Mouse (Mus musculus): ENCODE measurements around the gene Clybl. TPM values are rescaled to one million over a fixed set of nuclear protein-coding genes. Genes with fewer than 3 reads are reported as not detected.

The Clybl gene
- polyA plus RNA-seq, 1 experiment from 2014 or later = 23.9 TPM

GRCm38 (mm10) chr14:122330136-122330535, 148.6 kb downstream of the Clybl start:
- ATAC-seq = no peak
- 62% methylated on average over 9 of the region's 9 CpGs for WGBS
- H3K36me3 ChIP-seq = no peaks in the 10 kb centered on the region

DNA sequence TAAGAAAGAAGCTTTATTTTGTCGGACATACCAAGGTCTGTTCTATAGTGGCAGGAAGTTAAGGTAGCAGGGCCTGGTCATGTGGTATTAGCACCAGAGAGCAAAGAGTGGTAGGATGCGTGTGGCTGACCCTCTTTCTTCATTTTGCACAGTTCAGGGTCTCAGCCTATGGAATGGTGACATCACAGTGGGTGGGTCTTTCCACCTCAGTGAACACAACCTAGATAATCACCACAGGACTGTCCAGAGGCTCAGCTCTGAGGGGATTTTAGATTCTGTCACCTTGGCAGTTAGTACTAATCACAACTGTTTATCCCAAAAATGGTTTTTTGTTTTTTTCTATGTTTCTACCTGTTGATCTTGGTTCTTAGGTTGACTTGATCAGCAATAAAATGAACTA, 149.2 kb downstream of the Clybl start:
- WGBS = 74% methylated on average over 2 of the region's 2 CpGs
- Histone ChIP-seq H3K9ac (replicated peaks) (no peak overlapping the region), H3K4me1 (replicated peaks) (no peaks in the 10 kb centered on the region; the same call in 1 of the 2 replicates), H3K27ac (no peak overlapping the region), H3K4me3 (replicated peaks) (no peak overlapping the region), H3K9me3 (no peaks in the 10 kb centered on the region), H3K4me2 (replicated peaks) (no peak overlapping the region), H3K36me3 (no peaks in the 10 kb centered on the region), H3K27me3 (0 out of 2 replicates have a peak, but pooled peaks cover 8% of the 10 kb centered on the region)
- ATAC-seq = no peak

More at GRCm38 (mm10) chr14:122330136-122330535, 148.6 kb downstream of the Clybl start:
- Histone ChIP-seq H3K27ac (no peak overlapping the region), H3K27me3 (0 out of 2 replicates have a peak, but pooled peaks cover 8% of the 10 kb centered on the region), H3K9me3 (no peaks in the 10 kb centered on the region), H3K4me1 (replicated peaks) (peaks cover 2% of the 10 kb centered on the region), H3K4me2 (replicated peaks) (no peak overlapping the region), H3K4me3 (replicated peaks) (no peak overlapping the region), H3K9ac (replicated peaks) (no peak overlapping the region)

DNA sequence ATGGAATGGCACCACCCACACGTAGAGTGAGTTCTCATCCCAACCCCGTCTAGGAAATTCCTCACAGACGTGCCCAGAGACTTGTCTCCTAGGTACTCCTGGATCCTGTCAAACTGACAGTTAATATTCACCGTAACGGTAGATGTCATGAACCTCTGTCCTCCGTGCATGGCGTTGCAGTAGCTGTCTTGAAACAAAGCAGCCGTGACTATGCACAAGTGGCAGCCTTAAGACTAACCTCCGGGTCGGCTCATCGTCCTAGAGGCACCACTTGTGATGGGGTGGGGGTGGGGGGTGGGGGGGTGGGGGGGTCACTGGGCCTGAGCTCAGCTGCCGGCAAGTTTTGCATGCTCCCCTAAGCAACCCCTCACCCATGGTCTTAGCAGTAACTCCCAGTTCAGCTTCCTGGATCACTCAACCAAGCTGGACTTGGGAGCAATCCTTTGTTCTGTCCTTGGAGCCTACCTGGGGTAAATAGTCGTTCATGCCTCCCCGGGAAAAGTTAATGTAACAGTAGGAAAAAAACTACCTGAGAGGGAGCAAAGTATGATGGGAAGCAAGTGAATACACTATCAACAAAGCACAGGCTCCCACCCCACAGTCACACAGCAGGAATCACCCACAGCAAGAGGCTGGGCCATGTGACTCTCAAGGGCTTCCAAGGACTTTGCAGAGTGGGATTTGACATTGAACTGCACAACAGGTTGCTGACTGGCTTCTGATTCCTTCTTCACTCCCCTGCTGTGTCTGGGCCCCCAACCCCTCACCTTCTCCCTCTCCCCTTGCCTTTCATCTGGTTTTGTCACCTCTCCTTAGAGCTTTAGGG, 150.3 kb downstream of the Clybl start:
- Histone ChIP-seq H3K4me3 (replicated peaks) (no peak overlapping the region), H3K4me2 (replicated peaks) (no peak overlapping the region), H3K9me3 (no peaks in the 10 kb centered on the region), H3K27ac (no peak overlapping the region), H3K9ac (replicated peaks) (no peak overlapping the region), H3K36me3 (no peaks in the 10 kb centered on the region), H3K4me1 (replicated peaks) (no peaks in the 10 kb centered on the region; the same call in 1 of the 2 replicates), H3K27me3 (0 out of 2 replicates have a peak, but pooled peaks cover 8% of the 10 kb centered on the region)
- WGBS = 54% methylated on average over 14 of the region's 14 CpGs
- ATAC-seq = 0 out of 2 replicates have a peak, but pooled peaks have one; percentile 24

GRCm38 (mm10) chr14:122336957-122337356, 155.5 kb downstream of the Clybl start:
- no peaks in the 10 kb centered on the region for H3K9me3 ChIP-seq
- no peak overlapping the region for H3K4me2 ChIP-seq (replicated peaks)
- 0 out of 2 replicates have a peak, but pooled peaks cover 2% of the 10 kb centered on the region for H3K27me3 ChIP-seq
- no peak for ATAC-seq
- H3K9ac ChIP-seq (replicated peaks) = no peak overlapping the region
- no peak overlapping the region for H3K27ac ChIP-seq
- H3K36me3 ChIP-seq = no peaks in the 10 kb centered on the region
- H3K4me3 ChIP-seq (replicated peaks) = no peak overlapping the region
- no peaks in the 10 kb centered on the region; the same call in 1 of the 2 replicates for H3K4me1 ChIP-seq (replicated peaks)
- 75% methylated on average over 4 of the region's 4 CpGs for WGBS

DNA sequence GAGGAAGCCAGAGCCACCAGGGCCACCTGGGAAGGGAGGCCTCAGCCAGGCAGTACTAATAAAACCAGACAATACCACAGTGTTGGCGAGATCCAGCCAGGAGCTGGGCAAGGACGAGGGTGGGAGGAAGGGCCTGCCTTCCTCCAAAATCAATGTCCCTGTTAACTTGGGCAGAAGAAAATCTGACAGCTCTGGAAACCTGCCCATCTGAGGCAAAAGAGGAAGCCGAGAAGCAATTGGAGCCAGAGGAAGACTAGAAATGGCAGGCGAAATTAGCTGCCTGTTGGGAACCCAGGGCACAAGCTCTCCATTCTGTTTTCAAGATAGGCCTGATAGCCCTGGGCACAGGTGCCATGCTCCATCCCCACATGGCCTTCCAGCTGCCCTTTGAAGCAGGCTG, 157.3 kb downstream of the Clybl start:
- no peak overlapping the region for H3K27ac ChIP-seq
- ATAC-seq = no peak
- no peak overlapping the region for H3K4me3 ChIP-seq (replicated peaks)
- no peak overlapping the region for H3K4me2 ChIP-seq (replicated peaks)
- H3K9ac ChIP-seq (replicated peaks) = no peak overlapping the region
- no peaks in the 10 kb centered on the region for H3K4me1 ChIP-seq (replicated peaks)
- H3K27me3 ChIP-seq = no peaks in the 10 kb centered on the region
- WGBS = 87% methylated on average over 4 of the region's 4 CpGs
- no peaks in the 10 kb centered on the region for H3K9me3 ChIP-seq
- H3K36me3 ChIP-seq = no peaks in the 10 kb centered on the region

- H3K4me3 ChIP-seq (replicated peaks) = no peak overlapping the region
- no peak for ATAC-seq
- 95% methylated on average over 5 of the region's 5 CpGs for WGBS
Observed at GRCm38 (mm10) chr14:122340141-122340540, 158.6 kb downstream of the Clybl start.

DNA sequence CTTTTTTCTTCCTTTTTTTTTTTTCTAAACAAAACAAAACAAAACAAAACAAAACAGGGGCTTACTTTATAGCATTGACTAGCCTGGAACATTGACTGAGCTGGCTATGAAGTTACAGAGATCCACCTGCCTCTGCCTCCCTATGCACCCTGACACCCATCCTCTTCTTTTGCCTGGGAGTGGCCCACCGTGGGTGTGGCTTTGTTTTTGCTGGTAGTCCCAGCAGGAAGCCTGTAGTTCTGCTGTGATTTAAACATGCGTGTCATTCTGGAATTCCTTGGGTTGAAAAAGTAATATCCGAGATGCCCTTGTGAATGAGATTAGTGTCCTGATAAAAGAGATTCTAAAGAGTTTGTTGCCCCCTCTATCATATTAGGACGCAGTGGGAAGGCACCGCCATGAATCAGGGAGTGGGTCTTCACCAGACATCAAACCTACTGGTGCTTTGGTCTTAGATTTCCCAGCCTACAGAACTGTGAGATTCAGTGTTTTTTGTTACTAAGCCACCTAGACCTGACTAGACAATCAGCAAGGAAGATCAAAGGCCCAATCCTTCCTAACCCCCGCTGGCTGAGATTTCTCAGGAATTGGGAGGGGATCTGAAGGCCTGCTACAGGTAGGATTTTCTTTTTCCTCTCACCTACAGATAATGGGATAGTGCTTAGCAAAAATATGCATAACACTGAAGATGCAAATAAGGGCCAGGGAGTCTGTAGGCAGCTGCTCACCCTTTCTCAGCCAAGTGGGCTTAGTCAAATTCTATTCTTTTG, 160.3 kb downstream of the Clybl start:
- Histone ChIP-seq H3K36me3 (no peaks in the 10 kb centered on the region), H3K27me3 (no peaks in the 10 kb centered on the region), H3K9me3 (no peaks in the 10 kb centered on the region), H3K9ac (replicated peaks) (no peak overlapping the region), H3K4me1 (replicated peaks) (peaks cover 10% of the 10 kb centered on the region; the same call in 1 of the 2 replicates), H3K27ac (no peak overlapping the region), H3K4me3 (replicated peaks) (no peak overlapping the region), H3K4me2 (replicated peaks) (no peak overlapping the region)
- no peak for ATAC-seq
- WGBS = 53% methylated on average over 6 of the region's 6 CpGs

More at GRCm38 (mm10) chr14:122340141-122340540, 158.6 kb downstream of the Clybl start:
- H3K9ac ChIP-seq (replicated peaks) = no peak overlapping the region
- H3K27me3 ChIP-seq = no peaks in the 10 kb centered on the region
- H3K27ac ChIP-seq = no peak overlapping the region
- peaks cover 9% of the 10 kb centered on the region; the same call in 1 of the 2 replicates for H3K4me1 ChIP-seq (replicated peaks)
- H3K4me2 ChIP-seq (replicated peaks) = no peak overlapping the region
- no peaks in the 10 kb centered on the region for H3K36me3 ChIP-seq
- no peaks in the 10 kb centered on the region for H3K9me3 ChIP-seq

DNA sequence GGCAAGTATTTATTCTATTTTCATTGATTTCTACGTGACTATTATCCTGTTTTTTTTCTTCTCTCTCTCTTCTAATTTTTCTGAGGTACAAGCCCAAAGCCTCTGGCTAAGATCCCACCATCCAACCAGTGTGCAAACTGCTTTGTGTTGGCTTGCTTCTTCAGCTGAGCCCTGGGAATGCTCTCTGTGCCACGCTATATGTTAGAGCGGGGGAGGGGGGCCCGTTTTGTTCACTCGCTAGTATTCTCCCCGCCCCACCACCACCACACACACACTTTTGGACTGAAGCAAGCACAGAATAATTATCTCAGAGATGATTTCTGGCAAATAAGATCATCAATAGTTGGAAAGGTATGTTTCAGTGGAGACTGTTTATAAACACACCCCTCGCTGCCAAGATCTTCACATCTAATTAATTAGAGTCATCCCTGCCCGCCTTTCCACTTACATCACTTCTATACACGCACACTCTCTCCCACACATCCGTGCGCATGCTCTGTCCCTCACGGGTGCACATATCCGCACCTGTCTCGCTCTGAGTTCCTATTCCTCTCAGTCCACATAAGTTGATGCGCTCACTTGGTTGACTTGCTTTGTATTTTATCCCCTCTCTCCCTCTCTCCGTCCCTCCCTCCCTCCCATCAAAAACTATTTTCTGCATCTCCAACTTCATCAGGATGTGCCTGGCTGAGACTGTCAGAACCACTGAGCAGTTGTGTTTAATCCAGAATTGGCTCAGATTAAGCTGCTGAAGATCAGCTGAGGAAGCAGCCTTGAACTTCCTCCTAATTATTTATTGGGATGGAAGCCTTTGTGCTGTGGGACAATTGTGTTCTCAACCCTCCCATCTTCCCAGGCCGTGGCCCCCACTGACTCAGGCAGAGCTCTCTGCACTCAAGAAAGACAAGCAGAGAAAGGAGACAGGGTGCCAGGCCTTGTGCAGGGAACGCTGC, 163.0 kb downstream of the Clybl start:
- Histone ChIP-seq H3K27me3 (no peaks in the 10 kb centered on the region), H3K27ac (no peak overlapping the region), H3K4me2 (replicated peaks) (no peak overlapping the region; the same call in 1 of the 2 replicates), H3K9me3 (no peaks in the 10 kb centered on the region), H3K4me1 (replicated peaks) (peaks cover 10% of the 10 kb centered on the region; the same call in 1 of the 2 replicates), H3K4me3 (replicated peaks) (no peak overlapping the region), H3K9ac (replicated peaks) (no peak overlapping the region), H3K36me3 (no peaks in the 10 kb centered on the region)
- WGBS = 64% methylated on average over 18 of the region's 18 CpGs
- peak; percentile 69; the same call in 1 of the 2 replicates for ATAC-seq

DNA sequence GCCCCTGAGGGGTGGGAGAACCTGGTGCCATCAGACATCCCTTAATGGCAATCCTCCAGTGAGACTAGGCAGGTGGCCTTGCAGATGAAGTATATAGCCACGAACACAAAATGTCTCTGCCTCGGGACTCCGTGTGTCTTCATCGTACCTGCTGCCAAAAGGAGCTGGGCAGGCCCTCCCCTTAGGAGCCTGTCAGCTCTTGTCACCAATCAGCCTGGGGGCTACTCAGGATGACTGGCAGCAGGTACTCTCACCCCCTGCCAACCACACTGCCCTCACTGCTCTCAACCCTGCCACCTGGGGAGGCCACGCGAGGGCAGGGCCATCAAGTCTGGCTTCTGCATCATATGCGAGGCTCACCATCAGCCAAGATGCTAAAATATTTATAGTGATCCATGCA, 166.6 kb downstream of the Clybl start:
- 78% methylated on average over 7 of the region's 7 CpGs for WGBS
- H3K27ac ChIP-seq = no peak overlapping the region
- ATAC-seq = 0 out of 2 replicates have a peak, but pooled peaks have one; percentile 40

GRCm38 (mm10) chr14:122349326-122349725, 167.8 kb downstream of the Clybl start:
- Histone ChIP-seq H3K9ac (replicated peaks) (no peak overlapping the region), H3K4me3 (replicated peaks) (no peak overlapping the region), H3K4me1 (replicated peaks) (peaks cover 8% of the 10 kb centered on the region; the same call in 1 of the 2 replicates), H3K9me3 (no peaks in the 10 kb centered on the region), H3K4me2 (replicated peaks) (no peak overlapping the region), H3K27ac (no peak overlapping the region), H3K27me3 (no peaks in the 10 kb centered on the region), H3K36me3 (no peaks in the 10 kb centered on the region)
- no peak for ATAC-seq
- 89% methylated on average over 5 of the region's 5 CpGs for WGBS

More for the DNA sequence above, 166.6 kb downstream of the Clybl start:
- Histone ChIP-seq H3K36me3 (no peaks in the 10 kb centered on the region), H3K4me1 (replicated peaks) (peaks cover 10% of the 10 kb centered on the region; the same call in 1 of the 2 replicates), H3K4me2 (replicated peaks) (no peak overlapping the region), H3K9ac (replicated peaks) (no peak overlapping the region), H3K9me3 (no peaks in the 10 kb centered on the region), H3K4me3 (replicated peaks) (no peak overlapping the region), H3K27me3 (no peaks in the 10 kb centered on the region)

DNA sequence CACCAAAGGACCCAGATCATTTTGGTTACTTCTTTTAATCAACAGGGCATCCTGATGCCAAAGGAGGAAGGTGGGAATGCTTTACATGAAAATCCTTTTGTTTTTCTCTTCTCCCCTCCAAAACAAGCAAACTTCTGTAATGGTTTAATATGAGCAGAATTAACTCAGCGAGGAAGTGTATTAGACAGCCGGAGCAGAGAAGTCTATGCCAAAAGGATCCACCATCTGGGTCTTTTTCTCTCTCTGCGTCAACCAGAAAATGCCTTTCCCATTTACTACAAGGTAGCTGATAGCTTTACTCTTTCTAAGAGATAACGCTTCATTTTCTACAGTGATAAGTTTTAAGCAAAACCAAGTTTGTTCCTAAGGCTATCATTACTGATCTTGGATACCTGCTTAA, 168.3 kb downstream of the Clybl start:
- H3K36me3 ChIP-seq = no peaks in the 10 kb centered on the region
- 0 out of 2 replicates have a peak, but pooled peaks cover 5% of the 10 kb centered on the region for H3K4me1 ChIP-seq (replicated peaks)
- H3K4me2 ChIP-seq (replicated peaks) = no peak overlapping the region
- ATAC-seq = no peak
- WGBS = 96% methylated on average over 4 of the region's 4 CpGs
- no peak overlapping the region for H3K4me3 ChIP-seq (replicated peaks)
- H3K9me3 ChIP-seq = no peaks in the 10 kb centered on the region
- H3K27me3 ChIP-seq = no peaks in the 10 kb centered on the region
- no peak overlapping the region for H3K27ac ChIP-seq
- H3K9ac ChIP-seq (replicated peaks) = no peak overlapping the region

Data from midbrain, embryonic 13.5 days (tissue).